Mouse (Mus musculus) neural tube, embryonic 11.5 days (tissue): ENCODE results near the gene Eif4g3. TPM values are rescaled to one million over a fixed set of nuclear protein-coding genes. Genes with fewer than 3 reads are reported as not detected.

Source experiments
- ATAC-seq: fragments of 200-750 bp; cut with Nextera tagmentation; 2 replicates; pipeline ENCODE4 v1.8.0; 2017; ENCODE audit warnings: moderate number of reproducible peaks, mild to moderate bottlenecking, moderate TSS enrichment, moderate library complexity; ENCODE audit not compliant: insufficient read depth, low FRiP score, low TSS enrichment
- DNase-seq: peaks from one replicate; pipeline ENCODE4 v3.0.0-alpha.2; 2015; ENCODE audit warnings: low spot score
- H3K27ac ChIP-seq: fragments of 300-500 bp; sonication (generic); 2 replicates; pipeline ENCODE4 v1.5.1; 2014; ENCODE audit warnings: low read depth, mild to moderate bottlenecking, low read length
- H3K27me3 ChIP-seq: fragments of 300-500 bp; sonication (generic); 2 replicates; pipeline ENCODE4 v1.6.1; 2014; ENCODE audit warnings: mild to moderate bottlenecking, low read length, mixed read lengths; ENCODE audit not compliant: control insufficient read depth, insufficient read depth
- H3K36me3 ChIP-seq: fragments of 300-500 bp; sonication (generic); 2 replicates; pipeline ENCODE4 v1.6.1; 2014; ENCODE audit warnings: mild to moderate bottlenecking, low read length, moderate library complexity, mixed read lengths; ENCODE audit not compliant: control insufficient read depth, insufficient read depth
- H3K4me1 ChIP-seq: fragments of 300-500 bp; sonication (generic); 2 replicates; pipeline ENCODE4 v1.6.1; 2014; ENCODE audit warnings: low read length, mixed read lengths; ENCODE audit not compliant: control insufficient read depth, insufficient read depth
- H3K4me2 ChIP-seq: fragments of 300-500 bp; sonication (generic); 2 replicates; pipeline ENCODE4 v1.6.1; 2014; ENCODE audit warnings: low read depth, mild to moderate bottlenecking, moderate library complexity
- H3K4me3 ChIP-seq: fragments of 300-500 bp; sonication (generic); 2 replicates; pipeline ENCODE4 v1.5.1; 2014; ENCODE audit warnings: low read depth, low read length
- H3K9ac ChIP-seq: fragments of 300-500 bp; sonication (generic); 2 replicates; pipeline ENCODE4 v1.6.1; 2014; ENCODE audit warnings: mild to moderate bottlenecking, low read length
- H3K9me3 ChIP-seq: fragments of 300-500 bp; sonication (generic); 2 replicates; pipeline ENCODE4 v1.6.1; 2016; ENCODE audit warnings: low read length; ENCODE audit not compliant: control insufficient read depth
- WGBS: fragments of 180-500 bp; shearing (Covaris S2); extraction: QIAGEN DNeasy Blood & Tissue Kit; methylation state at CpG from one replicate; pipeline ENCODE4 v1.1.7; 2014; 5-methylcytosine and 5-hydroxymethylcytosine counted together
- polyA plus RNA-seq: library from polyadenylated mRNA; unstranded; fragments of >200 nt; fragmentation: Nextera tagmentation; extraction: Ambion mirVana; gene quantifications from 2 replicates; pipeline ENCODE4 v1.2.1, GENCODE M21; 2014

The Eif4g3 gene
- polyA plus RNA-seq, 1 experiment from 2014 or later = 51.0 TPM

GRCm38 (mm10) chr4:138009786-138010502, 17.1 kb downstream of the Eif4g3 start:
- Histone ChIP-seq H3K36me3 (peaks cover 14% of the 10 kb centered on the region), H3K27ac (no peak overlapping the region), H3K9me3 (no peaks in the 10 kb centered on the region), H3K27me3 (no peaks in the 10 kb centered on the region), H3K9ac (no peak overlapping the region), H3K4me3 (no peak overlapping the region), H3K4me1 (no peaks in the 10 kb centered on the region), H3K4me2 (no peak overlapping the region)
- no peak for DNase-seq
- no peak for ATAC-seq
- WGBS = 97% methylated on average over 4 of the region's 4 CpGs

- DNase-seq (no peak), ATAC-seq (no peak)
- Histone ChIP-seq H3K4me3 (no peak overlapping the region), H3K36me3 (peaks cover 20% of the 10 kb centered on the region), H3K4me2 (no peak overlapping the region), H3K9me3 (no peaks in the 10 kb centered on the region), H3K4me1 (peaks cover 14% of the 10 kb centered on the region), H3K27ac (no peak overlapping the region), H3K9ac (no peak overlapping the region), H3K27me3 (no peaks in the 10 kb centered on the region)
- WGBS = 96% methylated on average over 15 of the region's 15 CpGs
Observed at GRCm38 (mm10) chr4:138013723-138014479, 21.1 kb downstream of the Eif4g3 start.

DNA sequence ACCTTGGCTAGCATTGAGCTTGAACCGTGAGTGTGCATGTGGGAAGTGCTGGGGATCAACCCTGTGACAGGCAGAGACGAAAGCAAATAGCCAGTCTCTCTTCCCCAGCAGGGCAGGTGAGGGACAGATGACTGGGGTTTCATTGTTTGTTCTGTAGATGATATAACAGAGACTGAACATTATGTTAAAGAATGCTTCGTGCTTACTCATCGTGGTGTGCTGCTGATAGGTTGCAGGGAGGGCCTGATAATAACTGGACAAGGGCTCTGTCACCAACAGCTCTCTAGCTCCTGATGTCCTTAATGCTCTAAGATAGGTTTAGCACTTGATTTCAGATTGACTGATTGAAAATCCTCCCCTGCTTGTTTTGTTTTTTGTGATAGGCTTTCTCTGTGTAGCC, 23.1 kb downstream of the Eif4g3 start:
- Histone ChIP-seq H3K36me3 (peaks cover 18% of the 10 kb centered on the region), H3K9ac (no peak overlapping the region), H3K4me2 (no peak overlapping the region), H3K27ac (no peak overlapping the region), H3K27me3 (no peaks in the 10 kb centered on the region), H3K9me3 (no peaks in the 10 kb centered on the region), H3K4me1 (peaks cover 17% of the 10 kb centered on the region), H3K4me3 (no peak overlapping the region)
- no peak for ATAC-seq
- no peak for DNase-seq
- WGBS = 91% methylated on average over 4 of the region's 4 CpGs

GRCm38 (mm10) chr4:138017085-138017637, 24.3 kb downstream of the Eif4g3 start:
- 51% methylated on average over 11 of the region's 11 CpGs for WGBS
- H3K36me3 ChIP-seq = peaks cover 15% of the 10 kb centered on the region
- peak overlapping the region; percentile 31 for H3K27ac ChIP-seq
- no peak overlapping the region for H3K4me3 ChIP-seq
- no peak overlapping the region for H3K4me2 ChIP-seq
- H3K9ac ChIP-seq = peak overlapping the region; percentile 2; the same call in 1 of the 2 replicates
- ATAC-seq = peak; percentile 78
- DNase-seq = no peak
- H3K9me3 ChIP-seq = no peaks in the 10 kb centered on the region
- no peaks in the 10 kb centered on the region for H3K27me3 ChIP-seq
- peaks cover 17% of the 10 kb centered on the region for H3K4me1 ChIP-seq

DNA sequence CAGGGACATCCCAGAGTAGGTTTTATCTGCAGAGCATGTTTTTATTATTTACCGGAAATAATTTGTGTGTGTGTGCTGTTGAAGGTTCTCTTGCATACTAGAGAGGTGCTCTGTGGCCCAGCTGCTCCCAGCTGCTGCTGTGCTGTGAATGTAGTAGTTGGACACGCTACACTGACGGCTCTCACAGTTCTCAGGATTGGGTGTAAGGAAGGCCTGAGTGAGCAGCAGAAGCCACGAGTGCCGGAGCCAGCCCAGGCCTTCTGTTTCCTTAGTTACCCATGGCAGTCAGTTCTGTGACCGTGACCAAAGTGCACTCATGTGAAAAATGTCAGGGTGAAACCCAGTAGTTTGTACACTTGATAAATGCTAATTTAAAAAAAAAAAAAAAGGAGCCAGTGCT, 25.2 kb downstream of the Eif4g3 start:
- peaks cover 15% of the 10 kb centered on the region for H3K36me3 ChIP-seq
- H3K9me3 ChIP-seq = no peaks in the 10 kb centered on the region
- 0 out of 2 replicates have a peak overlapping the region, but pooled peaks have one; percentile 31 for H3K27ac ChIP-seq
- no peak overlapping the region for H3K4me2 ChIP-seq
- H3K27me3 ChIP-seq = no peaks in the 10 kb centered on the region
- no peak overlapping the region for H3K9ac ChIP-seq
- ATAC-seq = peak; percentile 71
- H3K4me3 ChIP-seq = no peak overlapping the region
- peaks cover 17% of the 10 kb centered on the region for H3K4me1 ChIP-seq
- WGBS = 50% methylated on average over 6 of the region's 6 CpGs
- peak; percentile 39 for DNase-seq

- Histone ChIP-seq H3K27ac (no peak overlapping the region), H3K4me1 (peaks cover 17% of the 10 kb centered on the region), H3K4me2 (no peak overlapping the region), H3K9ac (no peak overlapping the region), H3K36me3 (peaks cover 6% of the 10 kb centered on the region), H3K27me3 (no peaks in the 10 kb centered on the region), H3K4me3 (no peak overlapping the region), H3K9me3 (no peaks in the 10 kb centered on the region)
- DNase-seq = no peak
- no peak for ATAC-seq
- WGBS = 69% methylated on average over 6 of the region's 6 CpGs
Observed at GRCm38 (mm10) chr4:138020231-138020630, 27.4 kb downstream of the Eif4g3 start.

- H3K9me3 ChIP-seq = no peaks in the 10 kb centered on the region
- no peaks in the 10 kb centered on the region for H3K27me3 ChIP-seq
- no peak overlapping the region for H3K4me3 ChIP-seq
- H3K9ac ChIP-seq = no peak overlapping the region
- peaks cover 6% of the 10 kb centered on the region; the same call in 1 of the 2 replicates for H3K36me3 ChIP-seq
- DNase-seq = no peak
- peaks cover 14% of the 10 kb centered on the region for H3K4me1 ChIP-seq
- no peak overlapping the region for H3K4me2 ChIP-seq
- no peak overlapping the region for H3K27ac ChIP-seq
- WGBS = 87% methylated on average over 6 of the region's 6 CpGs
- no peak for ATAC-seq
Observed at GRCm38 (mm10) chr4:138021651-138022050, 28.8 kb downstream of the Eif4g3 start.

DNA sequence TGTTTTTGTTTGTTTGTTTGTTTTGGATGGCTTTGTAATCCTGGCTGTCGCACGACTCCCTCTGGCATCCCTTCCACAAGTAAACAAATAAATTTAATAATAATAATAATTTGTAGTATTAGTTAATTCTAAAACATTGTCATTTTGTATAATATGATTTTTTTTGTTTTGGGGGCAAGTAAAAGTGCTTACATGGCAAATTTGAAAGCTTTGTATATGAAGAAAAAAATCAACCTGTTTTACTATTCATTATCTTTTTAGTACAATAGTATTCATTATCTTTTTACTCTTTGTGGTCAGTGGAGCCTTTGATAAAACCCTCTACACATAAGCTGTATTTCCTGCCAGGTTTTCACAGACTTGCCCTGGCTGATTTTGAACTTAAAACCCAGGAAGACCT, 29.9 kb downstream of the Eif4g3 start:
- ATAC-seq = no peak
- Histone ChIP-seq H3K27ac (no peak overlapping the region), H3K36me3 (peaks cover under 1% of the 10 kb centered on the region; the same call in 1 of the 2 replicates), H3K27me3 (no peaks in the 10 kb centered on the region), H3K4me3 (no peak overlapping the region), H3K9me3 (no peaks in the 10 kb centered on the region), H3K4me2 (no peak overlapping the region), H3K9ac (no peak overlapping the region), H3K4me1 (peaks cover 3% of the 10 kb centered on the region)
- no peak for DNase-seq
- 94% methylated on average over 2 of the region's 2 CpGs for WGBS
